Mouse (Mus musculus) spleen, postnatal 36 days (tissue): Measurements from ENCODE around the gene Zdhhc12.
"Not testable (repeated sequence)": the region's sequence is repeated elsewhere in the genome, so short reads cannot be mapped to it uniquely, and the experiment has no call there.

Experiments used
- DNase-seq, 2 experiments: peaks; one replicate each; pipeline ENCODE4 v3.0.0; 2022; ENCODE audit warnings: low spot score in 2 of 2, mixed read lengths in 1 of 2

Gene Zdhhc12

GRCm38 (mm10) chr2:30064298-30064697, 29.1 kb downstream of the Zdhhc12 start:
- no peak for DNase-seq

DNA sequence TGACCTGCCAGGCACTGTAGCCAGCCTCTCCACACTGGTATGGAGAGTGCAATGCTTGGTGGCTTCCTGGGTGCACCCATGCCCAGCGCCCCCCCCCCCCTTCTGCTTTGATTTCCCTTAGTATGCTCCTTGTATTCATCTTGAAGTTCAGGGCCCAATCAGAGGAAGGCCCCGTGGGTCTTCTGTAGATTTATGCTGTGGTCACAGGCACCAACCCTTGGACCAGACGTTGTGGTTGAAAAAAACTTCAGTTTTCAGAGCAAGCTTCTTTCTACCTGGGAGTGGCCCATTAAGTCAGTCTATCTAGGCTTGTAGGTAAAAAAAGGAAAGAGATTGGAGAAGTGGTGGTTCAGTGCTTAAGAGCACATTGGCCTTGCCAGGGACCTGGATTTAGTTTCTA, 29.7 kb downstream of the Zdhhc12 start:
- DNase-seq, result no peak

DNA sequence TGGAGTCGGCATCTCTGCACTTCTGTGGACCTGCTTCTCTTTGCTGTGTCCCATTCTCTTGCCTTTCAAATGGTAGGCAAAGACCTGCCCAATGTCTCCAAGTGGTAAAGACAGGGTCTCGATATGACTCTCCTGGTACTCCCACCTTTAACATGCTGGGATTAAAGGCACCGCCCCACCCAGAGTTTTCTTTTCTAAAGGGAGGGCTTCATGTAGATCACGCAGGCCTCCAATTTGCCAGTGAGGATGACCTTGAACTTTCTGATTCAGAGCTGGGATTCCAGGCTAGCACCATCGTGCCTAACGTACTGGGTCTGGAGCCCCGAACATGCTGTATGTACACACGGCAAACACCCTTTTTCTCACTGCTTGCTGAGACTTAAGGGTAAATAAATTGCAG, 30.2 kb downstream of the Zdhhc12 start:
- DNase-seq, result no peak

DNA sequence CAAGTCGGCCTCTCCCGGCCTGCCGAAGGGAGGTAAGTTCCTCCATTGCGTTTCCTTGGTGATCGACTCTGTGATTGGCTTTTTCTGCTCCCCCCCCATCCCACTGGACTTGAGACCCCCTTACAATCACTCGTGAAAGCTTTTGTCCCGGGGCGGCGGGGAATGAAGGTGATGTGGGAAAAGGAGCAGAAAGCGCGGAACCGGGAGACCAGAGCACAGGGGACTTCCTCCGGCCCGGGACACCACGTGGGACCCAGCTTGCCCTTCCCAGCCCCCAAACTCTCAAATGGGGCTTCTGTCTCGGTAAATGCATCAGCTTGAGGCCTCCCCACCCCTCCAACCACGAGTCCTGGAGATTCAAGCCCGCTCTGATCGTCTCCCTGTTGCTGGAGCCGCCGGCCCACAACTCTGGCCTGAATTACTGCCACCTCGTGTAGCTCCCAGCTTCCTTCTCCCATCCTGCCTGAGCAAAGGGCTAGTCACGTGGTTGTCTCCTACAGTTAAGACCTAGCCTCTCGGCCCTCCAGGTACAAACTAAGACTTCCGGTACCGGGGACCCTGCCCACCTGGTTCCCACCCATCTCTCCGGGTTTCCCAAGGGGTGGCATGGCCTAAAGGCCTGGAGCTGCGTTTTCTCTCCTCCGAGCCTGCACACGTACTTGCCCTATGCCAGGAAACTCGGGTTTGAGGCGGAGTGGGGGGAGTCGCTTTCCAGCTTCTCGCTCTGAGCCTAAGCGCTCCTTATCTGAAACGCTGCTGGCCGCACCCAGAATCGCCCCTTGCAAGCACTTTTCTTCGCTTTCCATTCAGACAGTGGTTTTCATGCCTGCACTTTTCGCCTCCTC, 31.0 kb downstream of the Zdhhc12 start:
- peak; percentile 43 to 52 for DNase-seq

- DNase-seq, result peak; percentile 50 to 57
Observed at GRCm38 (mm10) chr2:30061215-30062166, 32.0 kb downstream of the Zdhhc12 start.

- DNase-seq, result no peak
Observed at GRCm38 (mm10) chr2:30058418-30058817, 35.0 kb downstream of the Zdhhc12 start.

GRCm38 (mm10) chr2:30057223-30057904, 36.1 kb downstream of the Zdhhc12 start, which contains the start of gene Set:
Set (plus strand) TSS chr2:30057378.
- peak in 1 of 2 experiments; percentile 34 for DNase-seq

DNA sequence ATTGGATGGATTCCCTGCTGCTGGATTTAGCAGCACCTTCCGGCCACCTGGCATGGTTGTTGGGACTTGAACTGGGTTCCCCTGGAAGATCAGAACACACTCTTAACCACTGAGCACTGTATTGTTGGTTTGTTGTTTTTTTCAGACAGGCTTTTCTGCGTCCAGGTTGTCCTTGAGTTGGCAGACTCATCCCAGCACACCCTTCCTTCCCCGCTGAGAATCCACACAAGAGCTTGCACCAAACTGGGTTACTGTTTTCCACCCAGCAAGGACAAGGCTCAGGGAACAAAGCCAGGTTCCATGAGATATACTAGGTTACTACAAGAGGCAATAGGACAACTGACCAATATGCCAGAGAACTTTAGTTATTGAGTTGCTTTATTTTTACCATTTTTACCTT, 36.7 kb downstream of the Zdhhc12 start:
- DNase-seq, result no peak

DNA sequence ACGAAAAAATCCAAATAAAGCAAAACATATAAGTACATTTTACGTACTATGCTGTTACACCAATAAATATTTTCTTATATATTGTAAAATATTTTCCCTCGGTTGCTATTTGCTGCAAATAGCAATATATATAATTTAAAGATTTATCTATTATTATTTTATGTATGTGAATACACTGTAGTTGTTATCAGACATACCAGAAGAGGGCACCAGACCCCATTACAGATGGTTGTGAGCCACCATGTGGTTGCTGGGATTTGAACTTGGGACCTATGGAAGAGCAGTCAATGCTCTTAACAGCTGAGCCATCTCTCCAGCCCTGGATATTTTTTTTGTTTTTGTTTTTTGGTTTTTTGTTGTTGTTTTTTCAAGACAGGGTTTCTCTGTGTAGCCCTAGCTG, 38.1 kb downstream of the Zdhhc12 start:
- not testable (repeated sequence) for DNase-seq

DNA sequence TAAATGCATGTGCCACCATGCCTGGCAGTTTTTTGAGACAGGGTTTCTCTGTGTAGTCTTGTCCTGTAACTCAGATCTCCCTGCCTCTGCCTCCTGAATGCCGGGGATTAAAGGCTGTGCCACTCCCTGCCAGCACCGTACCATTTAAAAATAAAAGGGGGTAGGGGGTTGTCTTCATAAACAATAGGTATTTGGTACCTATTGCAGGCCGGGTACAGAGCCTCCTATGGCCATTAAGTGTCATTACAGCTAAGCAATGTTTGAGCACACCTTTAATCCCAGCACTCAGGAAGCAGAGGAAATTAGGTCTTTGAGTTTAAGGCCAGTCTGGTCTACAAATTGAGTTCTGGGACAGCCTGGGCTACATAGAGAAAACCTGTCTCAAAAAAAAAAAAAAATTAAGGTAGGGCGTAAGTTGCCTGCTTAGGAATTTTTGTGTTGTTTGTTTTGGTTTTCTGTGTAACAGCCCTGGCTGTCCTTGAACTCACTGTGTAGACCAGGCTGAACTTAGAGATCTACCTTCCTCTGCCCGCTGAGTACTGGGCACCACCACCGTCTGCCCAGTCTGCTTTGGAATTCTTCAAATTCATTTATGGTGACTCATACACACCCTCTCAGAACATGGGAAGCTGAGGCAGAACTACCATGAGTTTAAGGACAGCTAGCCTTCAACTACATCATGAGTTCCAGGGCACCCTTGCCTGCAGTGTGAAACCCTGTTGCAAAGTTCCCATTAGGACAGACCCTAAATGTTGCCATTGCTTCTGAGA, 41.3 kb downstream of the Zdhhc12 start:
- DNase-seq, result no peak

- DNase-seq, result peak in 1 of 2 experiments; percentile 18
Observed at GRCm38 (mm10) chr2:30049831-30050230, 43.6 kb downstream of the Zdhhc12 start.

DNA sequence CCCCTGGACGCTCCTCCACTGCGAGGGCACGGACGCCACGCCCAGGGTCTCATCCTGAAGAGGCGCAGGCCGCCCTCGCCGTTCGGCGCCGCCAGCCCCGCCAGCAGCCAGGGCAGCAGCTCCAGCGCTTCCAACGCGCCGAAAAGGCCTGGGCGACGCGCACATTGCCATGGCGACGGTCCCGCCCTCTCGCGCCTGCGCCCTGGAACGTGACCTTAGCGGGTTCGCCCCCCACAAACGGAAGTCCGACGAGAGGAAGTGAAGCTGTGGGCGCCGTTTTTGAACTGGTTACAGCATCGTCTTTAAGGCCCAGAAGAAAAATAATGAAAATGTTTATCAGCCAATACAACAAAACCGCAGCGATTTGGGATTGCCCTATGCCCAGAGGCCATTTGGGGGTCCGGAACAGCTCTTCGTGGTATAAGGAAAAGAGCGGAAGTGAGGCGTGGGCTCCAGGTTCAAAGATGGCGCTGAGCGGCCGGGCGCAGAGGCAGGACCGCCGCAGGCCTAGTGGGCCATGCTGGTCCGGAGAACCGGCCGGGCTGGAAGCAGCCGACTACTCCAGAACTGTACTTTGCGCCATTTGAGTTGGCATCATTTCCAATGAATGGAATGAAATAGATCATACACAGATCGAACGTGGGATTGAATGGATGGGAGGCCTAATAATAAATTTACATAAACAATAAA, 44.6 kb downstream of the Zdhhc12 start, which contains the start of gene Wdr34:
Gene Wdr34, minus strand, starts transcription at position 183 of the 690 bp plus-strand sequence.
- peak; percentile 95 to 96 for DNase-seq

DNA sequence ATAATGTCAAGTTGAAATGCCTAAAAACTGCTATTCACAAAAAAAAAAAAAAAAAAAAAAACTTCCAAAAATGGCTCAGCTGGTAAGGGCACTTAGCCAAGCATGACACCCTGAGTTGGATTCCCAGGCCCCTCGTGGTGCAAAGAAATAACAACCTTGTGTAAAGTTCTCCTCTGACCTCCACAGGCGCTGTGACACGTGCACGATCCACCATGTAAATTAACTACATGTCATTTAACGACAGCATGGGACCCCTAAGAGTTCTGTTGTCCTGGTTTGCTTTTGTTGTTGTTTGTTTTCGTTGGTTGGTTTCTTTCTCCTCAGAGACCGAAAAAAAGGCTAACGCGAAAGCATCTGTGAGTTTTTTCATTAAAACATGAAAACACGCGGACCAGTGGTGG, 45.3 kb downstream of the Zdhhc12 start:
- DNase-seq, result peak in 1 of 2 experiments; percentile 25

DNA sequence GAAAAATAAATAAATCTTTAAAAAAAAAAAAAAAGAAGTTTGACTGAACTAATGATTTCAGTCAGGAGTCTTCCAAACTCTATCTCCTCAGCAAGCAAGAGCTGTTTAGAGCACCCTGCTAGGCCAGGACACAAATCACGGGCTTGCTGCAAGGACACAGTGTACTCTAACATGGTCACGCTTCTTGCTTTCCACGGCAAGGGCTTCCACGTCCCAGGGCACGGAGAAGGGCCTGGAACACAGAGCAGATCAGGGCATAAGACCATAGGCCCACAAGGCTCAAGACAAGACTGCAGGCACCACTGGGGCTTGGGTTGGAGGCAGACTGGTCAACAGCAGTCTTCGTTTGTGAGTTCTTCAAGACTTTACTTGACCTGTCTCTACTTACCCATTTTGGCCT, 46.3 kb downstream of the Zdhhc12 start:
- DNase-seq, result no peak

DNA sequence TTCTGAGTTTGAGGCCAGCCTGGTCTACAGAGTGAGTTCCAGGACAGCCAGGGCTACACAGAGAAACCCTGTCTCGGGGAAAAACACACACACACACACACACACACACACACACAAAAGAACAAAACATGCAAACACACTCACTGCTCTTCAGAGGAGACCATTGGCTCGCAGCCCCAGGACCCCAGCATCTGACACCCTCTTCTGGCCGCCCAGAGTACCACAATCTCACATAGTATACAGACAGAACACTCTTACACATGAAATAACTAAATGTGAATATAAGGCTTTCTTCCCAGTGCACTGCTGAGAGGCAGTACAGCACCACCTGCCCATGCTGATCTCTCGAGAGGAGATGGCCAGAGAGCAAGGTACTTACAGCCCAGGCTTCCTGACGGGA, 48.9 kb downstream of the Zdhhc12 start:
- DNase-seq, result no peak

- peak; percentile 71 to 73 for DNase-seq
Observed at GRCm38 (mm10) chr2:30042445-30042844, 51.0 kb downstream of the Zdhhc12 start.
